Mouse (Mus musculus) MEL (cell line): ENCODE results near the gene Hipk1. TPM values are rescaled to one million over a fixed set of nuclear protein-coding genes. Genes with fewer than 3 reads are reported as not detected.

Experiments
- DNase-seq: peaks from one replicate; pipeline ENCODE4 v3.0.0; 2011; ENCODE audit warnings: low read depth, low spot score
- H3K27ac ChIP-seq: 2 replicates; pipeline ENCODE4 v1.5.1; 2012; ENCODE audit warnings: low read depth, mild to moderate bottlenecking, control low read depth, low read length, moderate library complexity; ENCODE audit not compliant: control insufficient read depth
- H3K27me3 ChIP-seq, 2 experiments: fragments of 150-350 bp in 1 of 2; sonication (generic) in 1 of 2; 2 replicates each; pipeline ENCODE4 v1.6.1; 2012; ENCODE audit warnings: low read length in 2 of 2, mild to moderate bottlenecking in 2 of 2, improper control_type of control experiment in 1 of 2, moderate library complexity in 1 of 2; ENCODE audit not compliant: insufficient read depth in 2 of 2, control insufficient read depth in 1 of 2
- H3K36me3 ChIP-seq, 2 experiments: 2 replicates each; pipeline ENCODE4 v1.6.1; 2012 to 2014; ENCODE audit warnings: low read length in 2 of 2, improper control_type of control experiment in 1 of 2, inconsistent platforms in 1 of 2, mild to moderate bottlenecking in 1 of 2; ENCODE audit not compliant: insufficient read depth in 2 of 2, control insufficient read depth in 1 of 2
- H3K4me1 ChIP-seq, 2 experiments: fragments of 150-350 bp in 1 of 2; sonication (generic) in 1 of 2; 2 replicates each; pipeline ENCODE4 v1.6.1; 2012; ENCODE audit warnings: low read length in 2 of 2, improper control_type of control experiment in 1 of 2, mild to moderate bottlenecking in 1 of 2; ENCODE audit not compliant: insufficient read depth in 2 of 2, control insufficient read depth in 1 of 2
- H3K4me3 ChIP-seq, 2 experiments: fragments of 150-350 bp in 1 of 2; sonication (generic) in 1 of 2; 2 replicates each; pipeline ENCODE4 v1.5.1; 2012; ENCODE audit warnings: low read depth in 2 of 2, low read length in 2 of 2, mild to moderate bottlenecking in 2 of 2, moderate library complexity in 2 of 2, control low read depth in 1 of 2, improper control_type of control experiment in 1 of 2; ENCODE audit not compliant: control insufficient read depth in 1 of 2, insufficient read depth in 1 of 2
- H3K79me2 ChIP-seq: 2 replicates; pipeline ENCODE4 v1.6.1; 2012; ENCODE audit warnings: mild to moderate bottlenecking, low read length, moderate library complexity; ENCODE audit not compliant: control insufficient read depth, poor library complexity, insufficient read depth
- H3K9ac ChIP-seq: 2 replicates; pipeline ENCODE4 v1.6.1; 2012; ENCODE audit warnings: low read depth, mild to moderate bottlenecking, control low read depth, low read length, moderate library complexity; ENCODE audit not compliant: control insufficient read depth, poor library complexity, severe bottlenecking
- H3K9me3 ChIP-seq: fragments of 150-350 bp; sonication (generic); replicated peaks from 2 replicates; pipeline ENCODE4 v1.6.1; 2012; ENCODE audit warnings: mild to moderate bottlenecking, low read length, improper control_type of control experiment, moderate library complexity; ENCODE audit not compliant: insufficient read depth
- BHLHE40 ChIP-seq: IDR thresholded peaks from 2 replicates; pipeline ENCODE4 v1.6.1; 2012; ENCODE audit warnings: low read depth, mild to moderate bottlenecking, inconsistent platforms, low read length, improper control_type of control experiment, borderline replicate concordance
- E2F4 ChIP-seq: IDR thresholded peaks from 2 replicates; pipeline ENCODE4 v1.6.1; 2011; ENCODE audit warnings: low read depth, low read length, improper control_type of control experiment, borderline replicate concordance
- ELF1 ChIP-seq: IDR thresholded peaks from 2 replicates; pipeline ENCODE4 v1.6.1; 2014; ENCODE audit warnings: low read depth, mild to moderate bottlenecking, inconsistent platforms, low read length, improper control_type of control experiment, moderate library complexity
- ETS1 ChIP-seq: IDR thresholded peaks from 2 replicates; pipeline ENCODE4 v1.6.1; 2012; ENCODE audit warnings: low read depth, mild to moderate bottlenecking, inconsistent platforms, low read length, improper control_type of control experiment, moderate library complexity
- GABPA ChIP-seq: IDR thresholded peaks from 2 replicates; pipeline ENCODE4 v1.6.1; 2012; ENCODE audit warnings: low read depth, mild to moderate bottlenecking, inconsistent platforms, low read length, improper control_type of control experiment, moderate library complexity
- HCFC1 ChIP-seq: IDR thresholded peaks from 2 replicates; pipeline ENCODE4 v1.6.1; 2012; ENCODE audit warnings: low read depth, mild to moderate bottlenecking, inconsistent platforms, low read length, improper control_type of control experiment, moderate library complexity
- JUND ChIP-seq: IDR thresholded peaks from 2 replicates; pipeline ENCODE4 v1.6.1; 2011; ENCODE audit warnings: low read depth, mild to moderate bottlenecking, improper control_type of control experiment, low read length
- KAT2A ChIP-seq: conservative IDR thresholded peaks from 2 replicates; pipeline ENCODE4 v1.6.1; 2012; ENCODE audit warnings: low read depth, low read length, improper control_type of control experiment, inconsistent platforms
- MAFK ChIP-seq: IDR thresholded peaks from 2 replicates; pipeline ENCODE4 v1.6.1; 2011; ENCODE audit warnings: low read depth, mild to moderate bottlenecking, low read length, improper control_type of control experiment, borderline replicate concordance
- MAX ChIP-seq: IDR thresholded peaks from 2 replicates; pipeline ENCODE4 v1.6.1; 2011; ENCODE audit warnings: low read length, improper control_type of control experiment
- MYB ChIP-seq: IDR thresholded peaks from 2 replicates; pipeline ENCODE4 v1.6.1; 2011; ENCODE audit warnings: mild to moderate bottlenecking, low read depth, low read length, improper control_type of control experiment
- NELFE ChIP-seq: IDR thresholded peaks from 2 replicates; pipeline ENCODE4 v1.6.1; 2011; ENCODE audit warnings: low read depth, low read length, improper control_type of control experiment
- NRF1 ChIP-seq: IDR thresholded peaks from 2 replicates; pipeline ENCODE4 v1.6.1; 2014; ENCODE audit warnings: low read depth, mild to moderate bottlenecking, inconsistent platforms, low read length, improper control_type of control experiment, moderate library complexity; ENCODE audit not compliant: poor library complexity, insufficient read depth, severe bottlenecking
- POLR2A ChIP-seq, 2 experiments: IDR thresholded peaks; 2 replicates each; pipeline ENCODE4 v1.6.1; 2011 to 2012; ENCODE audit warnings: low read length in 2 of 2, mild to moderate bottlenecking in 2 of 2, control low read depth in 1 of 2, improper control_type of control experiment in 1 of 2, low read depth in 1 of 2, moderate library complexity in 1 of 2; ENCODE audit not compliant: control insufficient read depth in 1 of 2, insufficient read depth in 1 of 2, poor library complexity in 1 of 2
- POLR2AphosphoS2 ChIP-seq: IDR thresholded peaks from 2 replicates; pipeline ENCODE4 v1.6.1; 2011; ENCODE audit warnings: low read length, improper control_type of control experiment
- RAD21 ChIP-seq: IDR thresholded peaks from 2 replicates; pipeline ENCODE4 v1.6.1; 2011; ENCODE audit warnings: mild to moderate bottlenecking, low read depth, low read length, improper control_type of control experiment
- RCOR1 ChIP-seq: IDR thresholded peaks from 2 replicates; pipeline ENCODE4 v1.6.1; 2012; ENCODE audit warnings: low read depth, mild to moderate bottlenecking, inconsistent platforms, low read length, improper control_type of control experiment
- SMC3 ChIP-seq: IDR thresholded peaks from 2 replicates; pipeline ENCODE4 v1.6.1; 2011; ENCODE audit warnings: low read depth, low read length, improper control_type of control experiment
- TAL1 ChIP-seq: IDR thresholded peaks from 2 replicates; pipeline ENCODE4 v1.6.1; 2012; ENCODE audit warnings: mild to moderate bottlenecking, inconsistent platforms, low read length, moderate library complexity, mixed read lengths
- TBP ChIP-seq: IDR thresholded peaks from 2 replicates; pipeline ENCODE4 v1.8.0; 2011; ENCODE audit warnings: low read depth, low read length, improper control_type of control experiment
- UBTF ChIP-seq: IDR thresholded peaks from 2 replicates; pipeline ENCODE4 v1.6.1; 2012; ENCODE audit warnings: low read depth, mild to moderate bottlenecking, inconsistent platforms, low read length, improper control_type of control experiment, moderate library complexity, borderline replicate concordance; ENCODE audit not compliant: insufficient read depth
- USF1 ChIP-seq: IDR thresholded peaks from 2 replicates; pipeline ENCODE4 v1.6.1; 2014; ENCODE audit warnings: low read depth, mild to moderate bottlenecking, inconsistent platforms, low read length, improper control_type of control experiment, moderate library complexity
- ZC3H11A ChIP-seq: IDR thresholded peaks from 2 replicates; pipeline ENCODE4 v1.6.1; 2012; ENCODE audit warnings: low read depth, mild to moderate bottlenecking, inconsistent platforms, low read length, improper control_type of control experiment
- ZKSCAN1 ChIP-seq: IDR thresholded peaks from 2 replicates; pipeline ENCODE4 v1.6.1; 2012; ENCODE audit warnings: low read depth, mild to moderate bottlenecking, inconsistent platforms, low read length, improper control_type of control experiment, moderate library complexity
- ZMIZ1 ChIP-seq: IDR thresholded peaks from 2 replicates; pipeline ENCODE4 v1.6.1; 2012; ENCODE audit warnings: low read depth, mild to moderate bottlenecking, inconsistent platforms, low read length, improper control_type of control experiment, moderate library complexity
- polyA plus RNA-seq, 2 experiments: library from polyadenylated mRNA; stranded (reverse) in 1 of 2; unstranded in 1 of 2; fragments of >175 nt in 1 of 2; fragments of >200 nt in 1 of 2; gene quantifications; 2 replicates each; pipeline versions ENCODE4 v1.2.1 to v1.2.4; 2012; ENCODE audit warnings: low replicate concordance in 2 of 2, low read depth in 1 of 2; ENCODE audit not compliant: insufficient read length in 2 of 2, insufficient read depth in 1 of 2, missing spikeins in 1 of 2
- total RNA-seq: library from RNA; depleted of rRNA; stranded (reverse); fragments of 300-350 nt; gene quantifications from 2 replicates; pipeline ENCODE4 v1.2.3, GENCODE M21; 2012

Hipk1 gene
- total and polyA plus RNA-seq, 3 experiments: 16.7 to 28.7 TPM; not detected in 1

GRCm38 (mm10) chr3:103729850-103730249 lies 61.5 kb downstream of the Hipk1 start:
- TF ChIP-seq MAX (no peak), NRF1 (no peak), POLR2AphosphoS2 (no peak), POLR2A (IDR thresholded peaks at IDR 0.05; ENCODE audit: control insufficient read depth in 1 of 2, insufficient read depth in 1 of 2, low read depth in 1 of 2, low read length in 2 of 2, poor library complexity in 1 of 2) (no peak), KAT2A (no peak), ELF1 (no peak), MYB (no peak), ETS1 (no peak), UBTF (no peak), NELFE (no peak), GABPA (no peak), TAL1 (no peak), BHLHE40 (no peak), TBP (no peak), USF1 (no peak), RCOR1 (no peak)
- no peaks in the 10 kb centered on the region for H3K4me1 ChIP-seq
- H3K27me3 ChIP-seq: peaks cover 0 to 6% of the 10 kb centered on the region in 2 experiments; a peak in 2 of 4 replicates
- no peak overlapping the region for H3K9ac ChIP-seq
- no peak overlapping the region for H3K4me3 ChIP-seq
- no peaks in the 10 kb centered on the region for H3K36me3 ChIP-seq
- no peaks in the 10 kb centered on the region for H3K9me3 ChIP-seq
- no peaks in the 10 kb centered on the region for H3K79me2 ChIP-seq
- no peak overlapping the region for H3K27ac ChIP-seq
- DNase-seq: no peak

GRCm38 (mm10) chr3:103727813-103728326 lies 63.5 kb downstream of the Hipk1 start:
- Histone ChIP-seq H3K79me2 (no peaks in the 10 kb centered on the region), H3K9me3 (no peaks in the 10 kb centered on the region)
- TF ChIP-seq RAD21 (no peak), GABPA (no peak), MAFK (no peak), TAL1 (no peak), USF1 (no peak), MAX (no peak), ZC3H11A (no peak), UBTF (no peak), TBP (no peak), HCFC1 (no peak), ZMIZ1 (no peak), SMC3 (no peak), E2F4 (no peak), POLR2AphosphoS2 (no peak), JUND (no peak), ZKSCAN1 (no peak)
- TF ChIP-seq, all 39 proteins: peak for 0
- Histone ChIP-seq H3K27ac (no peak overlapping the region), H3K4me1 (peaks cover 0 to 3% of the 10 kb centered on the region in 2 experiments; a peak in 1 of 4 replicates), H3K9ac (no peak overlapping the region), H3K36me3 (no peaks in the 10 kb centered on the region), H3K4me3 (no peak overlapping the region), H3K27me3 (peaks cover 0 to 6% of the 10 kb centered on the region in 2 experiments; a peak in 2 of 4 replicates)
- no peak for DNase-seq
